Mouse (Mus musculus): ENCODE measurements at regions not wholly inside any gene's neighbourhood (a gene's known extent, or its start where the extent isn't known, plus 50 kb on each side); places are given as distances from the start of the nearest gene placed in this dataset.

- no peaks in the 10 kb centered on the region for H3K4me1 ChIP-seq (replicated peaks; ENCODE audit: control insufficient read depth in 2 of 2, insufficient read depth in 2 of 2, low read length in 1 of 2)
- H3K27me3 ChIP-seq (ENCODE audit: control insufficient read depth, insufficient read depth, low read length), result no peaks in the 10 kb centered on the region
- H3K4me2 ChIP-seq (ENCODE audit: low read depth), result no peak overlapping the region
- no peak for DNase-seq (ENCODE audit: low read depth in 3 of 3, low spot score in 3 of 3)
- H3K9me3 ChIP-seq (ENCODE audit: control insufficient read depth, low read length), result no peaks in the 10 kb centered on the region
- H3K27ac ChIP-seq, result no peak overlapping the region
- ATAC-seq (ENCODE audit: insufficient read depth), result no peak
- H3K9ac ChIP-seq (replicated peaks), result no peak overlapping the region
- H3K36me3 ChIP-seq (replicated peaks; ENCODE audit: control insufficient read depth, insufficient read depth, low read depth), result no peaks in the 10 kb centered on the region
- no peak for TF ChIP-seq EP300 (IDR thresholded peaks at IDR 0.05; ENCODE audit: low read depth)
- TF ChIP-seq CTCF (IDR thresholded peaks at IDR 0.05; ENCODE audit: low read depth), result no peak
- WGBS (ENCODE audit: insufficient replicate concordance), result 68% methylated on average over 3 of the region's 3 CpGs
- no peak overlapping the region for H3K4me3 ChIP-seq (ENCODE audit: insufficient read depth in 1 of 2, low read depth in 2 of 2, low read length in 2 of 2)
These were observed 167.2 kb upstream of the Mbnl1 start for GRCm38 (mm10) chr3:60305399-60305798.

- no peak for DNase-seq (ENCODE audit: low read depth in 3 of 3, low spot score in 3 of 3)
- 55% methylated on average over 3 of the region's 3 CpGs for WGBS (ENCODE audit: insufficient replicate concordance)
- no peaks in the 10 kb centered on the region for H3K36me3 ChIP-seq (replicated peaks; ENCODE audit: control insufficient read depth, insufficient read depth, low read depth)
- no peaks in the 10 kb centered on the region for H3K9me3 ChIP-seq (ENCODE audit: control insufficient read depth, low read length)
- no peaks in the 10 kb centered on the region for H3K27me3 ChIP-seq (ENCODE audit: control insufficient read depth, insufficient read depth, low read length)
- no peak overlapping the region for H3K4me2 ChIP-seq (ENCODE audit: low read depth)
- no peaks in the 10 kb centered on the region for H3K4me1 ChIP-seq (replicated peaks; ENCODE audit: control insufficient read depth in 2 of 2, insufficient read depth in 2 of 2, low read length in 1 of 2)
- TF ChIP-seq EP300 (IDR thresholded peaks at IDR 0.05; ENCODE audit: low read depth) (no peak), CTCF (IDR thresholded peaks at IDR 0.05; ENCODE audit: low read depth) (no peak)
- no peak overlapping the region for H3K27ac ChIP-seq
- no peak overlapping the region for H3K9ac ChIP-seq (replicated peaks)
- H3K4me3 ChIP-seq (ENCODE audit: insufficient read depth in 1 of 2, low read depth in 2 of 2, low read length in 2 of 2), result no peak overlapping the region
- ATAC-seq (ENCODE audit: insufficient read depth), result no peak
These were observed 162.2 kb upstream of the Mbnl1 start for GRCm38 (mm10) chr3:60310402-60310801.

- ATAC-seq (ENCODE audit: insufficient read depth) (no peak), DNase-seq (ENCODE audit: low read depth in 3 of 3, low spot score in 3 of 3) (no peak)
- Histone ChIP-seq H3K27me3 (ENCODE audit: control insufficient read depth, insufficient read depth, low read length) (no peaks in the 10 kb centered on the region), H3K4me3 (ENCODE audit: insufficient read depth in 1 of 2, low read depth in 2 of 2, low read length in 2 of 2) (no peak overlapping the region), H3K9me3 (ENCODE audit: control insufficient read depth, low read length) (no peaks in the 10 kb centered on the region), H3K4me2 (ENCODE audit: low read depth) (no peak overlapping the region), H3K4me1 (replicated peaks; ENCODE audit: control insufficient read depth in 2 of 2, insufficient read depth in 2 of 2, low read length in 1 of 2) (no peaks in the 10 kb centered on the region), H3K9ac (replicated peaks) (no peak overlapping the region), H3K36me3 (replicated peaks; ENCODE audit: control insufficient read depth, insufficient read depth, low read depth) (no peaks in the 10 kb centered on the region), H3K27ac (no peak overlapping the region)
- TF ChIP-seq CTCF (IDR thresholded peaks at IDR 0.05; ENCODE audit: low read depth) (no peak), EP300 (IDR thresholded peaks at IDR 0.05; ENCODE audit: low read depth) (no peak)
- WGBS (ENCODE audit: insufficient replicate concordance), result 42% methylated on average over 3 of the region's 3 CpGs
These were observed 161.5 kb upstream of the Mbnl1 start for GRCm38 (mm10) chr3:60311178-60311577.

DNA sequence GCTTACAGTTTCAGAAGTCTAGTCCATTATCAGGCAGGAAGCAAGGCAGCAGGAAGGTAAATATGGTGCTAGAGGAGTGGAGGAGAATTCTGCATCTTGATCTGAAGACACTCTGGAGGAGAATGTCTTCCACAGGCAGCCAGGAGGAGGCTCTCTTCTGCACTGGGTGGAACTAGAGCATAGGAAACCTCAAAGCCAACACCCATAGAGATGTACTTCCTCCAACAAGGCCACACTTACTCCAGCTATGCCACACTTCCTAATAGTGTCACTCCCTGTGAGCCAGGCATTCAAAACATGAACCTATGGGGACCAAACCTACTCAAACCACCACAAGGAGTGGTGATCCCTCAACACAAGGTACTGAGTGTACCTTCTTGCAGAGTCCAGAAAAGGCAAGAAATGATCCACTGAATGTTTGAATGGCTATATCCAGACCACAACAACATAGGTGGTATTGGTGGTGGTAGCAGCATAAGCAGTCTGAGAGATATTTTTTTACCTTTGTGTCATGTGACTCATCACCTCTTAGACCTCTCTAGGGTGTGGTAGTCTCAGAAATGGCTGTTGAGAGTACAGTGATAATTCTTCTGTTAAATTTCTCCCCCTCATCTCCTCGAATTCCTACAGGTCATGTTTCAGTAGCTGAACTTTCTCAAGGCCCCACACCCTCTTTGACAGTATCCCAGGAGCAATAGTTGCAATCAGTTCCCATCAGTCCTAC is 152.3 kb upstream of the Mbnl1 start:
- H3K4me1 ChIP-seq (replicated peaks; ENCODE audit: control insufficient read depth in 2 of 2, insufficient read depth in 2 of 2, low read length in 1 of 2), result peaks cover 0 to 5% of the 10 kb centered on the region in 2 experiments; a peak in 2 of 4 replicates
- 16% methylated on average over 1 of the region's 1 CpGs for WGBS (ENCODE audit: insufficient replicate concordance)
- H3K4me2 ChIP-seq (ENCODE audit: low read depth), result no peak overlapping the region
- H3K36me3 ChIP-seq (replicated peaks; ENCODE audit: control insufficient read depth, insufficient read depth, low read depth), result no peaks in the 10 kb centered on the region
- no peak overlapping the region for H3K9ac ChIP-seq (replicated peaks)
- H3K4me3 ChIP-seq (ENCODE audit: insufficient read depth in 1 of 2, low read depth in 2 of 2, low read length in 2 of 2), result no peak overlapping the region
- ATAC-seq (ENCODE audit: insufficient read depth), result peak; percentile 47; the same call in 1 of the 2 replicates
- peak; percentile 48 for TF ChIP-seq CTCF (IDR thresholded peaks at IDR 0.05; ENCODE audit: low read depth)
- no peak for TF ChIP-seq EP300 (IDR thresholded peaks at IDR 0.05; ENCODE audit: low read depth)
- H3K27me3 ChIP-seq (ENCODE audit: control insufficient read depth, insufficient read depth, low read length), result no peaks in the 10 kb centered on the region
- no peak overlapping the region for H3K27ac ChIP-seq
- no peak for DNase-seq (ENCODE audit: low read depth in 3 of 3, low spot score in 3 of 3)
- H3K9me3 ChIP-seq (ENCODE audit: control insufficient read depth, low read length), result no peaks in the 10 kb centered on the region

- H3K4me2 ChIP-seq (ENCODE audit: low read depth), result no peak overlapping the region
- no peak overlapping the region for H3K27ac ChIP-seq
- H3K9me3 ChIP-seq (ENCODE audit: control insufficient read depth, low read length), result no peaks in the 10 kb centered on the region
- no peaks in the 10 kb centered on the region for H3K36me3 ChIP-seq (replicated peaks; ENCODE audit: control insufficient read depth, insufficient read depth, low read depth)
- H3K4me3 ChIP-seq (ENCODE audit: insufficient read depth in 1 of 2, low read depth in 2 of 2, low read length in 2 of 2), result no peak overlapping the region
- ATAC-seq (ENCODE audit: insufficient read depth), result no peak
- H3K4me1 ChIP-seq (replicated peaks; ENCODE audit: control insufficient read depth in 2 of 2, insufficient read depth in 2 of 2, low read length in 1 of 2), result peaks cover 0 to 5% of the 10 kb centered on the region in 2 experiments; a peak in 2 of 4 replicates
- no peak overlapping the region for H3K9ac ChIP-seq (replicated peaks)
- DNase-seq (ENCODE audit: low read depth in 3 of 3, low spot score in 3 of 3), result no peak
- TF ChIP-seq CTCF (IDR thresholded peaks at IDR 0.05; ENCODE audit: low read depth), result no peak
- TF ChIP-seq EP300 (IDR thresholded peaks at IDR 0.05; ENCODE audit: low read depth), result no peak
- H3K27me3 ChIP-seq (ENCODE audit: control insufficient read depth, insufficient read depth, low read length), result no peaks in the 10 kb centered on the region
These were observed 149.1 kb upstream of the Mbnl1 start for GRCm38 (mm10) chr3:60323514-60323913.

Data from liver, embryonic 14.5 days (tissue).